Mouse (Mus musculus): Measurements from ENCODE around the gene Pitpnm2.

DNA sequence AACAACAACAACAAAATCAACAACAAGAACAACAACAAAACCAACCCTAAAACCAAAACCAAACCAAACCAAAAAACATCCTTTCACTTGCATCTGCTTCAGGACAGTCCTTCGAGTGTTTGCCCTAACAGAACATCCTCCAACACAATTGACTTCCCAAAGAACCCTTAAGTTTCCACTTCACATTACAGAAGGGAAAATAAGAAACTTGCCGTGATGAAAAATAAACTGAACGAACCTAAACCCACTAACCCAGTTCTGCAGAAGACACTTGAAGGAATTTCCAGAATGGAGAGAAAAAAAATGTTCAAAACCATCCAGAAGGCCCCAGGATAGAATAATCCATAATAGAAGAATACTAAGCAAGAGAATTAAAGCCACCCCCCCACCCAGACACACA lies 146.5 kb downstream of the Pitpnm2 start:
- no peak for TF ChIP-seq POLR2A (IDR thresholded peaks at IDR 0.05; ENCODE audit: low read depth, low read length)
- no peak for TF ChIP-seq CTCF (IDR thresholded peaks at IDR 0.05; ENCODE audit: extremely low read depth, insufficient read length, insufficient replicate concordance, low read depth, low read length)
